Mouse (Mus musculus) erythroblast, embryonic 14.5 days (primary cell): ENCODE data around the gene Clk2.

Experiments
- GATA1 ChIP-seq: IDR thresholded peaks from 2 replicates; pipeline ENCODE4 v1.6.1; 2012; ENCODE audit warnings: low read length, inconsistent platforms, mixed read lengths
- TAL1 ChIP-seq: IDR thresholded peaks from 3 replicates; pipeline ENCODE4 v1.6.1; 2012; ENCODE audit warnings: low read length, inconsistent platforms, mixed read lengths

DNA sequence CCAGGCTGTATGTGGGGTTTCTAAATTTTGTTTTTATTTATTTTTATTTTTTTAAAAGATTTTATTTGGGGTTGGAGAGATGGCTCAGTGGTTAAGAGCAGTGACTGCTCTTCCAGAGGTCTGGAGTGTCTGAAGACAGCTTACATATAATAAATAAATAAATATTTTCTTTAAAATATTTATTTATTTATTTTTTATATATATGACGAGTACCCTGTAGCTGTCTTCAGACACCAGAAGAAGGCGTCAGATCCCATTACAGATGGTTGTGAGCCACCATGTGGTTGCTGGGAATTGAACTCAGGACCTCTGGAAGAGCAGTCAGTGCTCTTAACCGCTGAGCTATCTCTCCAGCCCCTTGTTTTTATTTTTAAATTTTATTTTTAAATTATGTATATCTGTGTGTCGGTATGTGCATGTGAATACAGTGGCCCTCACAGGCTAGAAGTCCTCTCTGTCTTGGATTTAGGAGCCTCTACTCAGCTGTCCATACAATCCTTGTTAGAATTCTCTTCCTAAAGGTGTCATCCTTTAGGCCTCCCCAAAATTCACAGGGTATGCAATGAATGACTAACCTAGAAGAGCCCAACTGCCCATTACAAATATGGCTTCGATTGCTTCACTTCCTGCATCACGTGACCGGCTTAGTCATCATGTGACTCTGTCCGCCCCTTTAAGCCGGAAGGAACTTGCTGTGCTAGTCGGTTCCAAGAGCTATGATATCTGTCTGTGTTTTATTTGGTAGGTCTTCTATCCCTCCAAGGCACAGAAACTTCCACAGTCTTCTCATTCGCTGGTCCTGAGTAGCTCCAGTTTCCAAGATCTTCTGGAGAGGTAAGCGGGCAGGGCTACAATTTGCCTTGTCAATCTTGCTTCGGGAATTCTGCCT is 37.9 kb downstream of the Clk2 start, which contains the start of gene Gba:
- TF ChIP-seq TAL1, result no peak
- no peak for TF ChIP-seq GATA1
